Mouse (Mus musculus) myocyte (in vitro differentiated cells): Measurements from ENCODE around the gene 4930562C15Rik.

Experiments
- POLR2AphosphoS2 ChIP-seq: IDR thresholded peaks from one replicate; pipeline ENCODE4 v1.6.1; 2011; ENCODE audit warnings: low read depth, control low read depth; ENCODE audit not compliant: insufficient read length
- TCF12 ChIP-seq: IDR thresholded peaks from one replicate; pipeline ENCODE4 v1.6.1; 2011; ENCODE audit warnings: mild to moderate bottlenecking, control low read depth; ENCODE audit not compliant: poor library complexity, insufficient read depth, severe bottlenecking
- USF1 ChIP-seq: IDR thresholded peaks from one replicate; pipeline ENCODE4 v1.6.1; 2011; ENCODE audit warnings: low read depth, mild to moderate bottlenecking, control low read depth, moderate library complexity

DNA sequence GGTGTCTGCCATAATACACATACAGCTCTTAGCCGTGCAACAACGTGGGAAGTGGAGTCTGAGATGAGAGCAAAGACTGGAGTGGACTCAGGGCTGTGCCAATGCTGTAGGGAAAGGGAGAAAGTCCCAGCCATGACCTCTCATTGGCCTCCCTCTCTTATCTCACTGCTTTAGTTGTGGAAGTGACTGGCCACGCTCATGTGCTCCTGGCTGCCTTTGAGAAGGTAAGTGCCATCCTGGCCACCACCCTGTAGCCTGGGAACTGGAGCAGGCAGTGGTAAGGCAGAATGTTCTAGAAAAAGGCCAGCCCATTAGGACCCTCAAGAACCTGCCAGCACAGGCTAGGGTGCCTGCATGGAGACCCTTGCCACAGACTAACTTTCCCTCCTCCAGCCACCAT lies 80.7 kb downstream of the 4930562C15Rik start:
- TF ChIP-seq POLR2AphosphoS2 (no peak), USF1 (no peak), TCF12 (no peak)
